Mouse (Mus musculus): Measurements from ENCODE around the gene Sh3kbp1.

DNA sequence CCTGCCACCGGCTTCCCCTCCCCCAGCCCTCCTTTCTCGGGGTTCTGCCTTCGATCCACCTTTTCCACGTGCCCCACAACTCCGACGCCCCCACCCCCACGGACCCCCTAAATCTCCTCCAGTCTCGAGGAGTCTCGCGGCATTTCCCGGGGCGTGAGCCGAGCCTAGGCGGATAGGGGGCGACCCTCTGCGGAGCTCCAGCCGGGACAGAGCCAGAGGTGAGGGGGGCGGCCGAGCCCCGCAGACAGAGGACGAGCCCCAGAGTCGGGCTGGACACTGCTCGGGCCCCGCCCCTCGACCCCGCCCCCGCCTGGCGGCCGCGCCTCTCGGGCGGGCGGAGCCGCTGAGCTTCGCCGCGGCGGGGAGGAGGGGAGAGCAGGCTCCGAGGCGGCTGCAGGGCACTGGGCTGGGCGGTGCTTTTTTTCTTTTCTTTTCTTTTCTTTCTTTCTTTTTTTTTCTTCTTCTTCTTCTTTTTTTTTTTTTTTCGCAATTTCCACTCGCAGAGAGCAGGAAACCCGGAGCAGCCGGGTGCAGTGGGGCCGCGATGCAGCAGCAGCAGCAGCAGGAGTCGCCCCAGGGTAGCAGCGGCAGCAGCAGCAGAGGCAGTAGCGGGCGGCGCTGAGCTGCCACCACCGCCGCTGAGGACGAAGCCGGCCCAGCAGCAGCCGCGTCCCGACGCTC is at the start of gene Sh3kbp1:
- TF ChIP-seq CTCF (IDR thresholded peaks at IDR 0.05) (peak; percentile 55), EP300 (IDR thresholded peaks at IDR 0.05) (no peak)
